Mouse (Mus musculus) layer of hippocampus, adult 9-10 months (tissue): ENCODE results near the gene Aqr.

Source experiments
- DNase-seq: peaks from one replicate; pipeline ENCODE4 v3.0.0; 2022; ENCODE audit warnings: low spot score

Aqr gene

DNA sequence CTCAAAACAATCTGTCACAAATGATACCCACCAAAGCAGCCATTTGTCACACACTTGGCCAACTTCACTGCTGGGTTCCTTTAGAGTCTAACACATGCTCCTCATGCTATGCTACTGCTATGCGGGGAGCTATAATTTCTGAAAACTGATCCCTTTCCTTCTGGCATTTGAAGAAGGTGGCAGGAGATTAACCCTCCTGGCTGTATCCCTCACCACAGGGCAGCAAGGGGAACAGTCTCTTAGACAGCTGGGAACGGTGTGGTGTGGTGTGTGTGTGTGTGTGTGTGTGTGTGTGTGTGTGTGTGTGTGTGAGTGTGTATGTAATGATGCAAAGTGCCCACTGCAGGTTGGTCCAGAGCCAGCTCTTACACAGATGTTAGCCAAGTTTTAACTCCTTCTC, 51.0 kb downstream of the Aqr start:
- DNase-seq: no peak

DNA sequence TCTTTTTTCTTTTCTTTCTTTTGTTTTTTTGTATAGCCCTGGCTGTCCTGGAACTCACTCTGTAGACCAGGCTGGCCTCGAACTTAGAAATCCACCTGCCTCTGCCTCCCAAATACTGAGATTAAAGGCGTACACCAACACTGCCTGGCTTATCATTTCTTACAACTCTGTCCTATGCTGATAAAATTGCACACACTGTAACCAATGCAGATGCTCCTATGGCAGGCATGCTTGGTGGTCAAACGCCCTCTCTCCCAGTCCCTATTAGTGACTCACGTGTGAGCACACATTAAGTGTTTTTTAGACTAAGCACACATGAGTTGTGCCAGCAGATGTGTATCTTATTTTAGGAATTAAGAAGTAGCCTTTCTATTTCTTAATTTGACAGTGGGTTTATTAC, 53.5 kb downstream of the Aqr start:
- DNase-seq: no peak

DNA sequence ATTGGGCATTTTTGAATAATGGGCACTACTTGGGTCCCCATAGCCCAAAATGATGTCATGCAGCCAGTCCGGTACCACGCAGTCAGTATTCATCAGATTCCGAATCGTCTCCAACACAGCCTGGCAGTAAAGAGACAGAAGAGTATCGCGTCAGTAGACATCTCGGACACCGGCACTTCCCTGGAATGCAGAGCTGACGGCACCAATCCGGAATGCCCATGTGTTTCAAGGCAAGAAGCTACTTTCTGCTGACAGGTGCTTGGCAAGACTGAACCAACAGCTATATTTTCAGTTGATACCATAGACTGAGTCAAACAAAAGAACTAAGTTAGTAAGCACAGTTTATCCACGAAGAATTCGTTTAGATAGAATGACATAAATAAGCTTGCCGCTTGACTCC, 56.2 kb downstream of the Aqr start:
- no peak for DNase-seq

GRCm38 (mm10) chr2:114123304-114123703, 63.5 kb downstream of the Aqr start:
- no peak for DNase-seq

GRCm38 (mm10) chr2:114119451-114119850, 67.4 kb downstream of the Aqr start:
- DNase-seq: no peak

GRCm38 (mm10) chr2:114117665-114118064, 69.2 kb downstream of the Aqr start:
- DNase-seq: no peak

GRCm38 (mm10) chr2:114117235-114117634, 69.6 kb downstream of the Aqr start:
- no peak for DNase-seq

GRCm38 (mm10) chr2:114115563-114115962, 71.3 kb downstream of the Aqr start:
- DNase-seq: no peak

DNA sequence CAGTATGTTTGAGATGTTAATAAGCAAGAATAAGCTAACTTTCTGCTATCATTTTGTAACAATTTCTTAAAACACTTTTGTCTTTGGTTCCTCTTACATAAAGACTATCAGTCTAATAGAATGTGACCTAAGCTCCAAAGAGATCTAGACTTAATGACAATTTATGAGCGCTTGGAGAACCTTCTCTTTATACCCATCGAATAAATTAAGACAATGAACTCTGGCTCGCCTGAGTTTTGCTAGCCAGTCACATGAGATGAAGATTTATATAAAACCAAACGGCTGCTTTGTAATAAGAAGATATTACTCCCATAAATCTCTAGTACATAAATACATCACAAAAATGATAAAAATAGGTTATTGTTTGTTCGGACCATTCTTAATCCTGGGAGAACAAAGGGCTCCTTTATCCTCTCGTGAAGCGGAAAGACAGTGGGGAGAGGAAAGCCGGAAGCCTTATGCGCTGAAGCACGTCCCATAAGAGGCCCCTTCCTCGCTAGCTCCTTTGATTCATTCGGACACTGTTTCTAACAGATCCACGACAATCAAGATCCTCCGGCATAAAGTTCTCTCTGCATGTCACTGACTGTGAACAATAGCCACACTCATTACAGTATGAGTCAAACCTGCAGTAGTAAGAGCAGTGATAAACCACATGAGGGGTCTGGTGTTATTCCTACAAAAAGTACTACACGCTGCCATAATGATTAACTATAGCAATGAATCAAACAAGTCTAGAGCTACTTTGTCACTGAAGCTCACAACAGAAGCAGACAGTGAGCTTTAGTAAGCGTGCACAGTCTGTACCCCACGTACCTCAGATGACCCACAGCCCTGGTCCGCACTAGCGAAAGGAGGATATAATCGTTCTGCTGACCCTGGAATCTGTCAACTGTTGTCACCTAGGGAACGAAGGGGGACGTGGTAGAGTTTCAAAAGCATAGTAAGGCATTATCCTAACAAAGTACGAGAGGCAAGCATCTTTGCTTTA, 79.2 kb downstream of the Aqr start:
- no peak for DNase-seq

DNA sequence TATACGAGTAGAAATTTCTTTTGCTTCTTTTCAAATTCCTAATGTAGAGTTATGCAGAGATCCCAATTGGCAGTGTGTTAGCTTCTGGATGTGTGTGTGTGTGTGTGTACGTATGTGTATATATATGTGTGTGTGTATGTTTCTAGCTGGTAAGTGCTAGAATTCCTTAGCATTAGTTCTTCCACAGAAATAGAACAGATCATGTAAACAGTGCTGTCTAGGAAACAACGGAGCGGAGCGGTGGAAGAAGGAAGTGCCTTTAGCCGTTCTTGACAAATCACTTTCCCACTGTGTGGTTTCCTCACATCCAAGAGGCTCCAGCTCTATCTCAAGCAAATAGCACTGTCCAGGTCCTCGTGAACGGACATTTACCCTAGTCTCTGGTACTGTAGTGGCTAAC, 80.4 kb downstream of the Aqr start:
- no peak for DNase-seq

GRCm38 (mm10) chr2:114102471-114102870, 84.4 kb downstream of the Aqr start:
- DNase-seq: no peak

GRCm38 (mm10) chr2:114100834-114101233, 86.0 kb downstream of the Aqr start:
- DNase-seq: no peak

- no peak for DNase-seq
These were observed 87.0 kb downstream of the Aqr start for GRCm38 (mm10) chr2:114099816-114100215.

- no peak for DNase-seq
These were observed 87.7 kb downstream of the Aqr start for GRCm38 (mm10) chr2:114099109-114099508.

DNA sequence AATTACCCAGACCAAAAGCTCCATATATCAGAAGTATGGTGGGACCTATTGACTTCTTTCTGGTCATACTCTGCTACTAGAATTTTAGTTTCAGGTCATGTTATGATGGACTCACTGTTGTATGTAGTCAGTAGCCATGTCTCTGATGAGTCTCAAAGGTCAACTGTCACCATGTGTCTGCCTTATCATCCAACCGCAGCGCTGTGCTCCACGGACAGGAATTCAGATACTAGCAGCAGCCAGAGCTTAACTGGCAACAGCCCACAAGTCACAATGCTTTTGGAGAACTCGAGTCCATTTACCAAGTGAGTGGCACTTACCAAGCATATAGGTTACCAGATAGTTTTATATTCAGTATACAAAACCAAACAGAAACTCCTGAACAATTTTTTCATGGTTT, 89.2 kb downstream of the Aqr start:
- DNase-seq: no peak

- no peak for DNase-seq
These were observed 90.3 kb downstream of the Aqr start for GRCm38 (mm10) chr2:114096570-114096969.

GRCm38 (mm10) chr2:114095348-114095747, 91.5 kb downstream of the Aqr start:
- DNase-seq: no peak

GRCm38 (mm10) chr2:114094696-114095095, 92.1 kb downstream of the Aqr start:
- no peak for DNase-seq

- DNase-seq: no peak
These were observed 93.2 kb downstream of the Aqr start for GRCm38 (mm10) chr2:114093577-114093976.

DNA sequence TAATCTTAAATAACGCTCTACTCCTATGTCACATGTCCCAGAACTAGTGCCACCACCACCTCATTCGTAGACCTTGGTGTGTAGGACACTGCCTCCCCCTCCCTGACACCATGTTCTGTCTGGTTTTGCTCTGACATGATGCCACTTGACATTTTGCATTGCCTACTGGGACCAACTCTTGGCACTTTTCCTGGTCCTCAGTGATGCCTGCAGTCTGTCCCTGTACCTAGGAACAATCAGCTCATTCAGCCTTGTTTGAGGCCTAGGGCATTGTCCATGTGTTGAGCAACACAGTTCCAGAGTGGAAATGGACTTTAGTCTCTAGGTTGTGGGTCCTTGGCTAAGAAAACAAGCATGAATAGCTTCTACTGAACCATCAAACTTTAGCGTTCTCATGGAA, 97.0 kb downstream of the Aqr start:
- no peak for DNase-seq

DNA sequence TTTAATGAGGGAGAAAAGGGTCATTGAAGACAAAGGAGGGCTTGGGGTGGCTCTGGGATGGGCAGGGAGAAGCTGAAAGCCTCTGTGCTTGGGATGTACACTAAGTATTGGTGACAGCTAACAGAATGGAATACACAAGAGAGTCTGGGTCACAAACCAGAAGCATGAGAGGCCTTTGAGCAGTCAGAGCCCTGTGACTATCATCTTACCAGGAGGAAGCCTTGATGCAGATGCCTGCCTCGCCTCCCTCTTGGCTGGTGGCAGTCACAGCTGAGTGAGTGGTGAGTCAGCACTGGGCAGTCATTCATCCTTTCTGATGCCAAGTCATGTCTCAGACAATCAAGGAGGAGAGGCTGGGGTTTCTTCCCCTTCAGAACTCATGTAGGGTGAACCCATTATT, 99.6 kb downstream of the Aqr start:
- no peak for DNase-seq

GRCm38 (mm10) chr2:114071876-114072275, 114.9 kb downstream of the Aqr start:
- DNase-seq: no peak

DNA sequence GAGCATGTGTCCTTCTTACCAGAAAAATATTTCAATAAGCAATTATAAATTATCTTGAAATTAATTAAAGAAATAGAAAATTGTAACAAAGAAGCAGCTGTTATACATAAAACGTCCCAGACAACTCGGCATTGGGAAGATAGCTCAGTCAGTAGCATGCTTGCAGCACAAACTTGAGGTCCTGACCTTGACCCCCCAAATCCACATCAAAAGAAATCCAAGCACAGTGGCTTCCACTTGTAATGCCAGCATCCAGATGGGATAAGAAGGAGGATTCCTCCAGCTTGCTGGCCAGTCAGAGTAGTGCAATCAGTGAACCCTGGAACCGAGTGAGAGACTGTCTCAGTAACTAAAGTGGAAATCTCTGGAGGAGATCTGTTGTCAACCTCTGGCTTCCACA, 120.6 kb downstream of the Aqr start:
- no peak for DNase-seq

GRCm38 (mm10) chr2:114064004-114064403, 122.8 kb downstream of the Aqr start:
- no peak for DNase-seq
